Mouse (Mus musculus) midbrain, embryonic 16.5 days (tissue): ENCODE data around the gene Mdk. TPM values are rescaled to one million over a fixed set of nuclear protein-coding genes. Genes with fewer than 3 reads are reported as not detected.

Experiments used
- ATAC-seq: fragments of 200-750 bp; cut with Nextera tagmentation; 2 replicates; pipeline ENCODE4 v1.8.0; 2017; ENCODE audit warnings: moderate TSS enrichment
- H3K27ac ChIP-seq: fragments of 300-500 bp; sonication (generic); 2 replicates; pipeline ENCODE4 v1.5.1; 2014; ENCODE audit warnings: mild to moderate bottlenecking, low read length, mixed read lengths
- H3K27me3 ChIP-seq: fragments of 300-500 bp; sonication (generic); 2 replicates; pipeline ENCODE4 v1.6.1; 2014; ENCODE audit warnings: low read depth, low read length, mixed read lengths; ENCODE audit not compliant: control insufficient read depth, insufficient read depth
- H3K36me3 ChIP-seq: fragments of 300-500 bp; sonication (generic); 2 replicates; pipeline ENCODE4 v1.6.1; 2014; ENCODE audit warnings: mild to moderate bottlenecking, low read length, moderate library complexity, mixed read lengths; ENCODE audit not compliant: control insufficient read depth, insufficient read depth
- H3K4me1 ChIP-seq: fragments of 300-500 bp; sonication (generic); 2 replicates; pipeline ENCODE4 v1.6.1; 2014; ENCODE audit warnings: mild to moderate bottlenecking, low read length, mixed read lengths; ENCODE audit not compliant: control insufficient read depth, insufficient read depth
- H3K4me2 ChIP-seq: fragments of 300-500 bp; sonication (generic); 2 replicates; pipeline ENCODE4 v1.6.1; 2014; ENCODE audit warnings: mild to moderate bottlenecking, low read length, mixed read lengths
- H3K4me3 ChIP-seq: fragments of 300-500 bp; sonication (generic); 2 replicates; pipeline ENCODE4 v1.5.1; 2014; ENCODE audit warnings: low read depth, mild to moderate bottlenecking, low read length, moderate library complexity, mixed read lengths
- H3K9ac ChIP-seq: fragments of 300-500 bp; sonication (generic); 2 replicates; pipeline ENCODE4 v1.6.1; 2014; ENCODE audit warnings: low read depth, low read length, mixed read lengths
- H3K9me3 ChIP-seq: fragments of 300-500 bp; sonication (generic); replicated peaks from 2 replicates; pipeline ENCODE4 v1.6.1; 2014; ENCODE audit warnings: mild to moderate bottlenecking, low read length, mixed read lengths; ENCODE audit not compliant: control insufficient read depth, poor library complexity, severe bottlenecking
- WGBS: fragments of 180-500 bp; shearing (Covaris S2); extraction: QIAGEN DNeasy Blood & Tissue Kit; methylation state at CpG from one replicate; pipeline ENCODE4 v1.1.7; 2014; 5-methylcytosine and 5-hydroxymethylcytosine counted together
- polyA plus RNA-seq: library from polyadenylated mRNA; unstranded; fragments of >200 nt; fragmentation: Nextera tagmentation; extraction: Ambion mirVana; gene quantifications from 2 replicates; pipeline ENCODE4 v1.2.1, GENCODE M21; 2015

The Mdk gene
- polyA plus RNA-seq, 1 experiment from 2014 or later = 98.8 TPM

GRCm38 (mm10) chr2:91960459-91960858, 28.4 kb upstream of the Mdk start:
- H3K27ac ChIP-seq = no peak overlapping the region
- no peaks in the 10 kb centered on the region for H3K36me3 ChIP-seq
- no peak overlapping the region for H3K4me3 ChIP-seq
- no peak for ATAC-seq
- H3K4me1 ChIP-seq = peaks cover 14% of the 10 kb centered on the region
- H3K27me3 ChIP-seq = peaks cover 3% of the 10 kb centered on the region; the same call in 1 of the 2 replicates
- no peak overlapping the region for H3K9ac ChIP-seq
- 97% methylated on average over 5 of the region's 5 CpGs for WGBS
- no peak overlapping the region for H3K4me2 ChIP-seq
- H3K9me3 ChIP-seq = no peaks in the 10 kb centered on the region

DNA sequence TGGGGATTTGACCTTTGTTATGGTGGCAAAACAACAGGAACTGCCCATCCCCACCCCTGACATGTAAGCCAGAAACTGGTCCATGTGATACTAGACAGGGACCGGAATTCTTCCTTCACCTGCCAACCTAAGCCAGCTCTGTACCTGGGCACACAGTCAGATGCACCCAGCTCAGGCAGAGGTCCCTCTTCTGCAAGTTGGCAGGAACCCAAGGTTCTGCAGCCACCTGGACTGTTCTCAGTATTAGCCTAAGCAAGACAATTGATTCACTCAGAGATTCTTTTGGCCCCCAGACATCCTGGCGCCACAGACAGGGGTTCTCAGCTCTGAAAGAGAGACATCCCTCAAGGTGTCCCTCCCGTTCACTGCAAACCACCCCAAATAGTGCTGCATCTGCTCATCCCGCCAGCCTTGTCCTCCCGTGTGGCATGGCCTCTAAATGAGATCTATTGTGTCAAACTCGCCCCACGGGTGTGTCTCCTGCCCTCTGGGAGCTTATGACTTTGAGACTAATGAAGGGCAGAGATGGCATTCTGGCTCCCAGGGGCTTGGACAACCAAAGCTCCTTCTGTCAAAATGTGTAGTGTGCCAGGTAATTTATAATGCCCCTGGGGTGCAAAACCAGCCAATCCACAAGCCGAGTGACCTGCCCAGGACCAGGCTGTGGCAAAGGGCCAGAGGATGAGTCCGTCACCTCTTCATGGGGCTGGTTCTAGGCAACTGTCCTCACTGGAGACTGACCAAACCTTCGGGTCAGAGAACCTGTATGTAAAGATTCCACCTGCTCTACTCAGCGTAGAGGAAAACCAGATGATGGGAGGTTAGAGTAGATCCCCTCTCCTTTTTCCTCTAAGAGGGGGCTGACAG, 27.7 kb upstream of the Mdk start:
- Histone ChIP-seq H3K4me3 (no peak overlapping the region), H3K4me2 (no peak overlapping the region), H3K27me3 (no peaks in the 10 kb centered on the region), H3K4me1 (peaks cover 14% of the 10 kb centered on the region), H3K9ac (no peak overlapping the region), H3K27ac (no peak overlapping the region), H3K36me3 (no peaks in the 10 kb centered on the region), H3K9me3 (no peaks in the 10 kb centered on the region)
- WGBS = 76% methylated on average over 11 of the region's 11 CpGs
- no peak for ATAC-seq

DNA sequence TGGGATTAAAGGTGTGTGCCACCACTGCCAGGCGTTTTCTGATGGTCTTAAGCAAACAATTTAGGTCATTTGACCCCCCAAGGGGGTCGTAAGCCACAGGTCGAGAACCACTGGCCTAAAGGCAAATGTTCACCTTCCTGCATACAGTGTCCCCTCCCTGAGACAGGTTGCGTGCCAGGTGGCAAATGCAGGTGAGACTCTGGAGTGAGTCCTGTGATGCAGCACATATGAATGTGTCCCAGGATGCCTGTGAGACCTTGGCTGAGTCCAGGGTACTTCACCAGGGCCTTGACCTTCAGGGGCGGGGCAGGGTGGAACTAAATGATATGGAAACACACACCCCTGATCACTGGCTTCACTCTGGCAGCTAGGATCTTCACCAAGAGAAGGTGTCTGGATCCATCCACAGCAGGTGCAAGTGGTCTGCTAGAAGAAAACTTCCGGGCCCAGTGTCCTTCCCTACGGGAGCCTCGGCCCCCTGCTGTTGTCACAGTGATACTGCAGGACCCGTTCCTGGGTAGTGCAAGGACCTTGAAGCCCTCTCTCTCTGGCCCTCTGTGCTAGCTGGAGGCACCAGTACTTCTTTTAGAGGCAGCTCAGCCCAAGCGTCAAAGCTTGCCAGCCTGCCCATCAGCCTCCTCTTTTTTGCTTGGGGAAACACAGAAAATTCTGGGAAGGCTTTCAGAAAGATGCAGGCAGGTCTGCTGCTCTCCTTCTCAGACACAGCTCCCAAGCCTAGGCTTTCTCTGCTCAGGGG, 26.8 kb upstream of the Mdk start:
- Histone ChIP-seq H3K27ac (no peak overlapping the region), H3K36me3 (no peaks in the 10 kb centered on the region), H3K9ac (no peak overlapping the region), H3K4me1 (peaks cover 14% of the 10 kb centered on the region), H3K4me2 (no peak overlapping the region), H3K9me3 (no peaks in the 10 kb centered on the region), H3K4me3 (no peak overlapping the region), H3K27me3 (no peaks in the 10 kb centered on the region)
- 50% methylated on average over 10 of the region's 10 CpGs for WGBS
- ATAC-seq = no peak

GRCm38 (mm10) chr2:91958049-91958448, 26.0 kb upstream of the Mdk start:
- peaks cover 14% of the 10 kb centered on the region for H3K4me1 ChIP-seq
- no peaks in the 10 kb centered on the region for H3K9me3 ChIP-seq
- no peaks in the 10 kb centered on the region for H3K27me3 ChIP-seq
- no peaks in the 10 kb centered on the region for H3K36me3 ChIP-seq
- no peak overlapping the region for H3K27ac ChIP-seq
- H3K4me2 ChIP-seq = no peak overlapping the region
- no peak overlapping the region for H3K9ac ChIP-seq
- H3K4me3 ChIP-seq = no peak overlapping the region
- 90% methylated on average over 8 of the region's 8 CpGs for WGBS
- ATAC-seq = no peak

- Histone ChIP-seq H3K27ac (no peak overlapping the region), H3K4me1 (peaks cover 6% of the 10 kb centered on the region), H3K9ac (no peak overlapping the region), H3K4me3 (no peak overlapping the region), H3K9me3 (no peaks in the 10 kb centered on the region), H3K27me3 (no peaks in the 10 kb centered on the region), H3K4me2 (no peak overlapping the region), H3K36me3 (no peaks in the 10 kb centered on the region)
- peak; percentile 39; the same call in 1 of the 2 replicates for ATAC-seq
- WGBS = 46% methylated on average over 3 of the region's 4 CpGs
Measured at GRCm38 (mm10) chr2:91957096-91957495, 25.0 kb upstream of the Mdk start.

GRCm38 (mm10) chr2:91955875-91956274, 23.8 kb upstream of the Mdk start:
- peaks cover 2% of the 10 kb centered on the region; the same call in 1 of the 2 replicates for H3K4me1 ChIP-seq
- WGBS = 84% methylated on average over 6 of the region's 6 CpGs

GRCm38 (mm10) chr2:91955121-91955591, 23.1 kb upstream of the Mdk start:
- 85% methylated on average over 4 of the region's 4 CpGs for WGBS
- ATAC-seq = no peak
- Histone ChIP-seq H3K27me3 (no peaks in the 10 kb centered on the region), H3K4me2 (no peak overlapping the region), H3K27ac (no peak overlapping the region), H3K4me1 (peaks cover 8% of the 10 kb centered on the region), H3K9me3 (no peaks in the 10 kb centered on the region), H3K4me3 (no peak overlapping the region), H3K36me3 (no peaks in the 10 kb centered on the region), H3K9ac (no peak overlapping the region)

More at GRCm38 (mm10) chr2:91955875-91956274, 23.8 kb upstream of the Mdk start:
- ATAC-seq = no peak
- H3K4me2 ChIP-seq = no peak overlapping the region
- no peaks in the 10 kb centered on the region for H3K36me3 ChIP-seq
- no peak overlapping the region for H3K27ac ChIP-seq
- H3K9ac ChIP-seq = no peak overlapping the region
- no peaks in the 10 kb centered on the region for H3K27me3 ChIP-seq
- no peak overlapping the region for H3K4me3 ChIP-seq
- H3K9me3 ChIP-seq = no peaks in the 10 kb centered on the region

DNA sequence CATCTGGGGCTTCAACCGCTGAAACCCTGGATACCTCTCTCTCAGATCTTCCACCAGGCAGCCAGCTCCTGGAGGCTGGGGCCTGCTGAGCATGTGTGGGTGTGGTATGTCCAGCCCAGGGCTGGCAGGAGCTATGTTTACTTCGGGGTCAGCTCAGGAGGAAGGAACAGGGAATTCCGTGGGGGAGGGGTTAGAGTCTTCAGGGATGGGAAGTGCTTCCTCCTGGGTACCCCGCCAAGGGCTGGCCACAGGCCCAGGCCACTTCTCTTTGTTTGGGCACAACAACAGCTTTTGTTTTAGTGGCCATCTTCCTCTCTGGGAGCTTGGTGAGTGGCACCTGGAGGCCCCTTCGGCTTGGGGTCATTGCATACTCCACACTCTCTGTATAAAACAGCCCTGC, 21.7 kb upstream of the Mdk start:
- ATAC-seq = no peak
- H3K36me3 ChIP-seq = no peaks in the 10 kb centered on the region
- no peaks in the 10 kb centered on the region for H3K9me3 ChIP-seq
- H3K27me3 ChIP-seq = no peaks in the 10 kb centered on the region
- 27% methylated on average over 5 of the region's 5 CpGs for WGBS
- H3K4me3 ChIP-seq = no peak overlapping the region
- H3K4me1 ChIP-seq = peaks cover 14% of the 10 kb centered on the region
- H3K9ac ChIP-seq = no peak overlapping the region
- no peak overlapping the region for H3K4me2 ChIP-seq
- no peak overlapping the region for H3K27ac ChIP-seq
